Mouse (Mus musculus) cerebellum, adult 8-10 months (tissue): Measurements from ENCODE around the gene Rragc.

Experiments
- DNase-seq: peaks from one replicate; pipeline ENCODE4 v3.0.0; 2022

Gene Rragc

DNA sequence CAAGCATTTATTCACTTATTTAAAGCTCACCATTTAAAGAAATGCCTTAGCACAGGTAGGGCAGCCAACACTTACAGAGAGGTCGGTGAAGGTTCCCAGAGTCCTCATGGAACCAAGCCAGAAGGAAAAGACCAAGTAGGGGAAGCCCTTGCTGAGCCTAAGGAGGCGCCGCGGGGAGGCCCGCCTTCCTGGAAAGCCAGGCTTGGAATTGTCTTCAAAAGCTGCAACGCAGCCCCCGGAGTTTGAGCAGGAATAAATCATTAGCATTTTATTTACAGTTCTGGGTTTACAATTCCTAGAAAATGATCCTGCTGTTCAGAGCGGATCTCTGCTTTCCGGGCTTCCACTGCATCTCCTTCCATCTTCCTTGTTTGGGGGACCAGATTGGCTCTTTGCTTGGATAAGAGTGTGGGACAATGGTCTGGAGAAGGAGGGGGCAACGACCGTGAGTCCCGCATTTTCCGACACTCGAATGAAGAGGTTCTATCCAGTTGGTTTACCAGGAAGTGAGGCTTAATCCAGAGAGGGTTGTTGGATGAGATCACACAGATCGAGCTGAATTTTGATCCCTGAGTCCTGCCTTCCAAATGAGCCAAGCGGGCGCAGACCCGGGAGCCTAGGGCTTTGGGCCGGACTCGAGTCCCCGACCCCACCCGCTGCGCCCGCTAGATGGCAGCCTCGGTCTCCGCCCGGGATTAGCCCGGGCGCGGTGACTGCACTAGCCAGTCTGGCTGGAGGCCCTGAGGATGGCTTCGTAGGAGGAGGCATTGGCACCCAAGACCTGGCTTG is 39.7 kb downstream of the Rragc start:
- peak; percentile 73 for DNase-seq

DNA sequence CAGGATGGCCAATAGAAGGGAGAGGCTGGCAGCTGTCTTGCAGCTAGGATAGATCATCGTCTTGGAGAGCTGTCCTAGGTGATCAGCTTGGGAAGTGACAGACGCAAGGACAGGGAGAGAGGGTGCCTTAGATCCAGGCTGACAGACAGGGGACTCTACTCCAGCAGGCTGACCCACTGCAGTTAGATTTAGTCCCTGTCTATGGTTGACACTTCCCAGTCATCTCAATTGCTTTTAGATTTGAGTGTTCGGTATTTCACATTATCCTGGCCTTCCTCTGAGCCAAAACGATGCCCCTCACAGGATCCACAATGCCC is 40.2 kb downstream of the Rragc start:
- DNase-seq, result no peak

DNA sequence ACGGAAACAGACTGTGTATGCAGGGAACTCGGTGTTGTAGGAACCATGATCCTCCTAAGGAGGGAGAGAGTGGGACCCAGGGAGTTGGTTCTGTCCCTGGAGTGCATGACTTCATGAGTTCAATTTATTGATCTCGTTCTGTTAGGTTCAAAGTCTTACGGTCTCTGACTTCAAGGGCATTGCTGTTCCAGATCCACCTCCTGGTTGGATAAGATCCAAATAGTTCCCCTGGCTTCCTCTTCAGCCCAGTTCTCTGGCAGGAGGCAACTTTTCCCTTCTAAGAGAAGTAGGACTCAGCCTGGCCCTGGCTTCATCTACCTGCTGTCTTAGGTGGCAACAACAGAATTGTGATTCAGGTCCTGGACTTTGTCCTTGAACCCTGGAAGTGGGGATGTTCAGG is 40.6 kb downstream of the Rragc start:
- no peak for DNase-seq

DNA sequence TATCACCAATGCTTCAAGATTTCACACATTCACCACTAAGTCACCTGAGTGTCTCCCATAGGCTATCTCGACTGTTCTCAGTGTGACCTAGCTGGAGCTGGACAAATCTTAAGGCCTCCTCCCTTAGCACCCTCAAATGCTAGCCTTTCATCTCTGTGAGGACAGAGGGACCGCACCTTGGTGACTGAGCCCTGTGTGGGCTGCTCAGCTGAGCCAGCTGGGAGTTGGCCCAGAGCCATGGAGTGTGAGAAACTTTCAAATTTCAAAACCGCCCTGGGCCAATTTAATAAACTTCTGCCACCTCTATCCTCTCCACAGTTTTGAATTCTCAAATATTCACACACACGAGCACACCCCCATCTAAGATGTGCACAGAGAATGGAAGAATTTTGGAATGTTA is 43.7 kb downstream of the Rragc start:
- no peak for DNase-seq

DNA sequence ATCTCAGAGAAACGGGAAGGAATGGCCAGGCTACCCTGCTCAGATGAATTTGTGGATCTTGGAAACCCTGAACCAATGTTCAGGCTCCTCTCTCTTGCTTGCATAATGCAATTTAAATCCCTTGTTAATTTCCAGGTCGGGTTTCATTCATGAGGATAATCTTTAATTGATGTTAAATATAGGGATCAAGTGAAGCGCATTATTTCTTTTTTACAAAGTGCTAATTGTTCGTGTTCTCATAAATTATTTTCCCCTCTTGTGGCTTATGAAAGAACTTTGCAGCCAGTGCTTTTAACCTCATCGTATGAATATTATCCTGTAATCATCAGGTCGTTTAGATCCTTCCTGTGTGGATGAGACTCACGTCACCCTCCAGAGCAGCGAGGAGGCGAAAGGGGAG is 45.5 kb downstream of the Rragc start:
- no peak for DNase-seq

DNA sequence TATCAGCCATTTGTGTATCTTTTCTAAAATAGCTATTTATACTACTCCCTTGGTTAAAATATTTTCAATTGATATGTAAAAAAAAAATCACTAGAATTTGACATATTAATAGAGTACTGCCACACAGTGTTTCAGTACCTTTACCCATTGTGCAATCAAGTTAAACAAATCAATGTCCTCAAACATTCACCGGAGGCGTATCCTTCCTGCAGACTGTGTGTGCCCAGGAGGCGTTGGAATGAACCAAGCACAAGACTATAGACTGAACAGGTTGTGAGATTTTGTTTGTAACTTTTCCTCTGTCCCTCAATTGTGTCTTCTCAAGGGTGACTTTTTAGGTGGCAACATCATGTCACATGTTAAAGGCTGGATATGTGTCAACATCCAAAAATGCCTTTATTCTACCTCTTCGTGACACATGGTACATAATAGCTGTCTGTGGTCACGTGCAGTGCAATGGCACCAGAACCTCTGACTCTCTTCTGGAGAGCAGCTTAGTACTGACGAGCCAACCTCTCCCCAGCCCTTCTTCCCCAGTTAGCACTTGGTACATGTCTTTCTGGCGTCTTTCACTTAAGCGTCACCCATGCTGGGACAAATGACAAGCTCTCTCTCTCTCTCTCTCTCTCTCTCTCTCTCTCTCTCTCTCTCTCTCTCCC is 51.5 kb downstream of the Rragc start:
- DNase-seq, result no peak

DNA sequence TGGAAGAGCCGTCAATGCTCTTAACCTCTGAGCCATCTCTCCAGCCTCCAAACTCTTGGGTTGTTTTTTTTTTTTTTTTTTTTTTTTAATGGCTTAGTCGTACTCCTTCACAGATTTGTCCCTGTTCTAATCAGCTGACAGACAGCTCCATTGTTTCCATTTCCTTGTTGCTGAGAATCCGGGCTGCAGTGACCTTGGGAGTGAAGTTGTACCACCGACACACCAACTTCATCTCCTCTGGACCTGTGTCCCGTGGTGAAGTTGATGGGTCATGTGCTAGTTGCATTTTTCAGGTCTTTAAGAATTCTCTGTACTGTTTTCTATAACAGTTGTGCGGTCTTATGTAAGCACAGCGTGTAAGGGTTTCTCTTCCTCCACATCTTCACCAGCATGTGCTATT is 52.2 kb downstream of the Rragc start:
- no peak for DNase-seq

DNA sequence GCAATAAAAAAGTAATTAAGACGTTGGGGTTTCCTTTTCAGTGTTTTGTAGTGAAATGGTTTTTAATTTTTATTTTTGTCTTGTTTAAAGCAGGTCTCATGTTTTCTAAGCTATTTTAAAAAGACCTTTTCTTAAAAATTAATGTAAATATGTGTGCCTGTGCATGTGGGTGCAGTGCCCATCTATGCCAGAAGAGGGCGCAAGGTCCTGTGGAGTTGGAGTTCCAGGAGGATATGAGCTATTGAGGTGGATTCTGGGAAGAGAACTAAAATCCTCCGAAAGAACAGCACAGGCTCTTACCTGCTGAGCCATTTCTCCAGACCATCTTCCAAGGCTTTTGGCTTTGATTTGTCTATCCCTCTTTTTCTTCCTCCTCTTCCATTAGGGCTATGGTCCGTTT is 53.8 kb downstream of the Rragc start:
- DNase-seq, result no peak

DNA sequence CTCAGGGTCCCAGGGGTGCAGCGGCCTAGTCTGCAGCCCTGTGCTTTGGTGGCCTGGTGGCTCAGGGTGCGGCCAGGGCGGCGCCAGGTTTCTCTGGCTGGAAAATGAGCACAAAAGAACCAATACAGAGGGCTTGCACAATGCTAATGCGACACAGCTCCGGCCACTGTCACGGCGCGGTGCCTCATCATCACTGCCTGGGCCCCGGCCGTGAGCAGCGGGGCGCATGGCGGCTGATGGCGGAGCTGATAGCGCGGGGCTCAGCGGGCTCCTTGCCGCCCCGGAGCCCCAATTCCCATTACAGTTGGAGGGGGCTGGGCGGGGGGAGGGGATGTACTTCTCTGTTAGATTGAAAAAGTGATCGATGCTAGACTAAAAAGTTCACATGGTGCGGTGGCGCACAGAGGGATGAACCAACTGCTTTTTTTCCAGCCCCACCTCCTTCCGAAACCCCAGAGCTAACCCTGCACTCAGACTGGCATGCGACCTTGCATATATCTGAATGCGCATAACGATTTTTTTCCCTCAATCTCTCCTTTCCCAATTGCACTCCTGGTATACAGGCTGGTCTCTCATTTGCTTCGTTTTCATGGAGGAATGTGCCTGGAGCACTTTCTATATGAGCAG is 55.3 kb downstream of the Rragc start:
- DNase-seq, result no peak

DNA sequence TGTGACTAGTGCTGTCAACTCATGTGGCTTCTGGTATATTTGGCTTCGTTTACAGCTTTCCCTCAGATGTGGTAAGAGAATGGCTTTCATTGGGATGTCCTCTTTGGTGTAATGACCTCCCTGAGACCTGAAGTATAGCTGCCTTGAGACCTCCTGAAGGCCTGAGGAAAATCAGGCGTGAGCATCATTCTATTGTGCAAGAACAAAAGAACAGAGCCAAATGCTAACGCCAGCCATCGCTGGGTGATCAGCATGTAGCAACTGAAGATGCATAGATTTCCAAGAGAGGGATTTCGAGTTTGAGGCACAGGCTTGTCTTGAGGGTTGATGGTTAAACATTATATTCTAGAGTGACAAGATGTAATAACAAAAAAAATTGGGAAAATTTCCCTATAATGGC is 64.9 kb downstream of the Rragc start:
- no peak for DNase-seq
